Mouse (Mus musculus): ENCODE data around the gene Rilp. TPM values are rescaled to one million over a fixed set of nuclear protein-coding genes. Genes with fewer than 3 reads are reported as not detected.
A peak's percentile ranks its signal among the peaks of the same experiment; 100 is the strongest.

Gene Rilp
- total and polyA plus RNA-seq, 2 experiments, result 23.0 to 32.6 TPM

DNA sequence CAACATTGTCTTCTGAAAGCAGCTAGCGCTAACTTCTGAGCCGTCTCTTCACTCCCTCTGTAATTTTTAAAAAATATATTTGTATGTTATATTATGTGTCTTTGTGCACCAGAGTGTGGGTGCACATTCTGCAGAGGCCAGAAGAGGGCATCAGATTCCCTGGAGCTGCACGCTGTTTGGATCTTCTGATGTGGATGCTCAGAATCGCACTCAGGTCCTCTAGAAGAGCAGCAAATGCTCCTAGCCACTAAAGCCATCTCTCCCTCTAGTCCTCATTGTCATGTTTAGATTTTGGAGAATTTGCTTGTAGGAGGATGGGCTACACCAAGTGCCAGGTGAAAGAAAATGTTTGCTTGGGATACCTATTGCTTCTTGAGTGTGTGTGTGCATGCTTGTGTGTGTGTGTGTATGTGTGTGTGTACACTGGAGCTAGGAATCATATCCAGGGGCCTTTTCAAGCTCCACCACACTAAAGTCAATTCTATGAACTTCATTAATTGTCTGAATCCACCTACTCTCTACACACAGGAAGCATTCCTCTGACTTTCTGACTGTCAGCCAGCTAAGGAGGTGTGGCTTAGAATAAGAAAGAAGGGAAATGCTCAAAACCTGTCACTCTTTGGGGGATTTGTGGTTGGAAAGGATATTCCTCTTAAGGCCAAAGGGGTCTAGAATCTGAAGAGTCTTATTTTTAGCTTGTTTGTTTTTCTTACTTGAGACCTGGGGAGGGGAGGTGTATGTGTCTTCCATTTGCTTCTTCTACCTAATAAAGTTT lies 43.0 kb upstream of the Rilp start:
- TF ChIP-seq CTCF (IDR thresholded peaks at IDR 0.05; ENCODE audit: low read depth, low read length) (peak; percentile 47; the same call in 1 of the 2 replicates), POLR2A (IDR thresholded peaks at IDR 0.05; ENCODE audit: extremely low read depth, insufficient read depth, low read length) (no peak)
- Histone ChIP-seq H3K4me3 (ENCODE audit: insufficient read depth, low read depth, low read length) (no peak overlapping the region), H3K79me2 (ENCODE audit: control insufficient read depth, insufficient read depth, low read length) (peaks cover 4% of the 10 kb centered on the region; the same call in 1 of the 2 replicates), H3K27ac (replicated peaks; ENCODE audit: insufficient read depth, low read depth, low read length) (no peak overlapping the region), H3K36me3 (ENCODE audit: control insufficient read depth, insufficient read depth, low read length) (peaks cover 25% of the 10 kb centered on the region), H3K4me1 (ENCODE audit: control insufficient read depth, insufficient read depth, low read length) (peaks cover 29% of the 10 kb centered on the region), H3K9ac (ENCODE audit: low read depth, low read length) (no peak overlapping the region), H3K27me3 (ENCODE audit: control insufficient read depth, insufficient read depth, low read length) (no peaks in the 10 kb centered on the region)
- 92% methylated on average over 4 of the region's 4 CpGs for WGBS
- DNase-seq (ENCODE audit: extremely low read depth, low read depth, low spot score), result peak; percentile 53

DNA sequence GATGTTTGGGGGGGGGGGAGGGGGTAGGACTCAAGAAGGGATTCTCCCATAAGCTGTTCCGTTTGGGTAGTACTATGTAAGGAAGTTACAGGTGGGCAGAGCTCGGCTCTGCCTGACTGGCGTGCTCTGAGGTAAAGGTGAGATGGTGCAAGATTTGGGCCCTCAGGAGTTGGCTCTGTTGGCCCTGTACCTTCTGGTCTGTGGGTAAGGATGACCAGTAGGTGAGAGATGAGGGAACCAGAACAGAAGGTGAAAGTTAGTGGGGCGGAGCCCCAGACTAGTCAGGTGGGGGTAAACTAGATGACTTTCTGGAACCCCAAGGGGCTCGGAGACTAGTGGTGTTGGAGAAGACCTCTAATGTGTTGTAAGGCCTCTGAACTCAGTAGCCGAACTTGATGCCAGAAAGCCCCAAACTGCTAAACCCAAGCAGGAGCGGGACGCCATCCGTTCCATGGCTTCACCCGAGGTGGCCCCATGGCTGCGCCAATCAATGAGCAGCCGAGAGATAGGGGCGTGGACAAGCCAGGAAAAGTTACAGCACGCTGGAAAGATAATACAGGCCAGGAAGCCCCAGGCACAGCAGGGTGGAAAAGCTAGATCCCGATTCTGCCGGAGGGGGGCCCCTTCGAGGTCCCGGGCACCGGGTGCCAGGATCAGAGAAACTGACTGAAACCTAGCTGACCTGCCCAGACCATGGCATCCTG lies 42.2 kb upstream of the Rilp start:
- H3K79me2 ChIP-seq (ENCODE audit: control insufficient read depth, insufficient read depth, low read length), result peaks cover 4% of the 10 kb centered on the region; the same call in 1 of the 2 replicates
- H3K4me3 ChIP-seq (ENCODE audit: insufficient read depth, low read depth, low read length), result peak overlapping the region; percentile 74
- peak; percentile 72; the same call in 1 of the 2 replicates for TF ChIP-seq POLR2A (IDR thresholded peaks at IDR 0.05; ENCODE audit: extremely low read depth, insufficient read depth, low read length)
- TF ChIP-seq CTCF (IDR thresholded peaks at IDR 0.05; ENCODE audit: low read depth, low read length), result 0 out of 2 replicates have a peak, but pooled peaks have one; percentile 10
- H3K27ac ChIP-seq (replicated peaks; ENCODE audit: insufficient read depth, low read depth, low read length), result peak overlapping the region; percentile 84
- WGBS, result 5% methylated on average over 19 of the region's 19 CpGs
- peak; percentile 89 for DNase-seq (ENCODE audit: extremely low read depth, low read depth, low spot score)
- no peaks in the 10 kb centered on the region for H3K27me3 ChIP-seq (ENCODE audit: control insufficient read depth, insufficient read depth, low read length)
- peak overlapping the region; percentile 85 for H3K9ac ChIP-seq (ENCODE audit: low read depth, low read length)
- peaks cover 33% of the 10 kb centered on the region for H3K4me1 ChIP-seq (ENCODE audit: control insufficient read depth, insufficient read depth, low read length)
- peaks cover 25% of the 10 kb centered on the region for H3K36me3 ChIP-seq (ENCODE audit: control insufficient read depth, insufficient read depth, low read length)

DNA sequence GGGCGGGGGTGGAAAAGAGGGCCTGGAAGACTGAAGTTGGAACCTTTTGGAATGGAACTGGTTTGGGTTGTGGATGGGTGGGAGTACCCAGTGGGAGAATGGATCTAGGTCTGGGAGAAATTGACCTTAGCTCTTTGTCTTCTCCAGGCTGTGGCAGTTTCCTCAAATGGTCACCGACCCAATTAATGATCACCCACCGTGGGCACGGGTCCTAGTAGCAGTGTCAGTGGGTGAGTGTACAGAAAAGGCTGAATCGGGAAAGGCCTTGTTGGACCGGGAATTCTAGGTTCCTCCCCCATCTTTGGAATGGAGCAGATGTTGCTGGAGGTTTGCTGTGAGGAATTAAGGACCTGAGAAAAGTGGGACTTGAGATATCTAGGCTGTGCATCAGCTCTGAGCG lies 41.5 kb upstream of the Rilp start:
- H3K4me1 ChIP-seq (ENCODE audit: control insufficient read depth, insufficient read depth, low read length), result peaks cover 33% of the 10 kb centered on the region
- peak overlapping the region; percentile 74 for H3K4me3 ChIP-seq (ENCODE audit: insufficient read depth, low read depth, low read length)
- WGBS, result 13% methylated on average over 7 of the region's 7 CpGs
- H3K27ac ChIP-seq (replicated peaks; ENCODE audit: insufficient read depth, low read depth, low read length), result peak overlapping the region; percentile 84
- peaks cover 22% of the 10 kb centered on the region for H3K36me3 ChIP-seq (ENCODE audit: control insufficient read depth, insufficient read depth, low read length)
- no peak for TF ChIP-seq POLR2A (IDR thresholded peaks at IDR 0.05; ENCODE audit: extremely low read depth, insufficient read depth, low read length)
- TF ChIP-seq CTCF (IDR thresholded peaks at IDR 0.05; ENCODE audit: low read depth, low read length), result no peak
- H3K79me2 ChIP-seq (ENCODE audit: control insufficient read depth, insufficient read depth, low read length), result peaks cover 4% of the 10 kb centered on the region; the same call in 1 of the 2 replicates
- H3K27me3 ChIP-seq (ENCODE audit: control insufficient read depth, insufficient read depth, low read length), result no peaks in the 10 kb centered on the region
- peak; percentile 60 for DNase-seq (ENCODE audit: extremely low read depth, low read depth, low spot score)
- peak overlapping the region; percentile 85 for H3K9ac ChIP-seq (ENCODE audit: low read depth, low read length)

DNA sequence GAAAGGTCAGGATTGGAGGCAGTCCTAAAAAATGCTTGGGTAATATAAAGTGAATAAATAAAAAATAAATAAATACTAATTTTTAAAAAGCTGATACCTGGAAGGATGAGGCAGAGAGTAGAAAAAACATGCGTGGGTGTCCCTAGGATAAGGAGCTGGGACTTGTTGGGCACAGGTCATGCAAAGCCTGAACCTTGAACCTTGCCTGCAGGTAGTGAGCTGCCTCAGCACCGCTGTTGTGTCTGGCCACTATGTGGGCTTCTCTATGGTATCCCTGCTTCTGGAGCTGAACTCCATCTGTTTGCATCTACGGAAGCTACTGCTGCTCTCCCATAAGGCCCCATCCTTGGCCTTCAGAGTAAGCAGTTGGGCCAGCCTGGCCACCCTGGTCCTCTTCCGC lies 40.6 kb upstream of the Rilp start:
- H3K27ac ChIP-seq (replicated peaks; ENCODE audit: insufficient read depth, low read depth, low read length), result peak overlapping the region; percentile 84; the same call in 1 of the 2 replicates
- H3K79me2 ChIP-seq (ENCODE audit: control insufficient read depth, insufficient read depth, low read length), result no peaks in the 10 kb centered on the region
- WGBS, result 52% methylated on average over 4 of the region's 4 CpGs
- H3K27me3 ChIP-seq (ENCODE audit: control insufficient read depth, insufficient read depth, low read length), result no peaks in the 10 kb centered on the region
- H3K4me1 ChIP-seq (ENCODE audit: control insufficient read depth, insufficient read depth, low read length), result peaks cover 27% of the 10 kb centered on the region
- peak overlapping the region; percentile 3; the same call in 1 of the 2 replicates for H3K4me3 ChIP-seq (ENCODE audit: insufficient read depth, low read depth, low read length)
- H3K9ac ChIP-seq (ENCODE audit: low read depth, low read length), result no peak overlapping the region
- peaks cover 18% of the 10 kb centered on the region for H3K36me3 ChIP-seq (ENCODE audit: control insufficient read depth, insufficient read depth, low read length)
- TF ChIP-seq POLR2A (IDR thresholded peaks at IDR 0.05; ENCODE audit: extremely low read depth, insufficient read depth, low read length), result no peak
- no peak for TF ChIP-seq CTCF (IDR thresholded peaks at IDR 0.05; ENCODE audit: low read depth, low read length)
- DNase-seq (ENCODE audit: extremely low read depth, low read depth, low spot score), result peak; percentile 77

DNA sequence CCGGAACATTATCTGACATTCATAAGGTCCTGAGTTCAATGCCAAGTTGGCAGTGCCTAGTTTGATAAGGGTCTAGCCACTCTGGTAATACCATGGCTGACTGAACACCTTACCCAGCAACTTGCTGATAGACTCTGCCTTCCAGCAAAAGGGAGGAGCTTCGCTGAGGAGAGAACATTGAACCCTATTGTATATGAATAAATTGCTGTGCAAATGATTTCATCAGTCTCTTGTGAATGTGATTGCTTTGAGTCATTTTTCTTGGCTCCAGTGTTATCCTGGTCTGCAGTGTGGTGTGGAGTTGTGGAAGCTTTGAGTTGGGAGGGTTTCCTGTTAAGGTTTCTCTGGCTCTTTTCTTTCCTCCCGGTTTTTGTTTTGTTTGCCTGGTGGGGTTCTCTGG lies 39.2 kb upstream of the Rilp start:
- Histone ChIP-seq H3K4me3 (ENCODE audit: insufficient read depth, low read depth, low read length) (no peak overlapping the region), H3K9ac (ENCODE audit: low read depth, low read length) (no peak overlapping the region), H3K36me3 (ENCODE audit: control insufficient read depth, insufficient read depth, low read length) (peaks cover 4% of the 10 kb centered on the region), H3K79me2 (ENCODE audit: control insufficient read depth, insufficient read depth, low read length) (no peaks in the 10 kb centered on the region), H3K4me1 (ENCODE audit: control insufficient read depth, insufficient read depth, low read length) (peaks cover 17% of the 10 kb centered on the region), H3K27ac (replicated peaks; ENCODE audit: insufficient read depth, low read depth, low read length) (no peak overlapping the region), H3K27me3 (ENCODE audit: control insufficient read depth, insufficient read depth, low read length) (no peaks in the 10 kb centered on the region)
- WGBS, result 57% methylated on average over 3 of the region's 3 CpGs
- no peak for TF ChIP-seq POLR2A (IDR thresholded peaks at IDR 0.05; ENCODE audit: extremely low read depth, insufficient read depth, low read length)
- TF ChIP-seq CTCF (IDR thresholded peaks at IDR 0.05; ENCODE audit: low read depth, low read length), result no peak
- no peak for DNase-seq (ENCODE audit: extremely low read depth, low read depth, low spot score)

Data from liver, adult 2 months (tissue).